Mouse (Mus musculus): Measurements from ENCODE around the gene Olfr222.

DNA sequence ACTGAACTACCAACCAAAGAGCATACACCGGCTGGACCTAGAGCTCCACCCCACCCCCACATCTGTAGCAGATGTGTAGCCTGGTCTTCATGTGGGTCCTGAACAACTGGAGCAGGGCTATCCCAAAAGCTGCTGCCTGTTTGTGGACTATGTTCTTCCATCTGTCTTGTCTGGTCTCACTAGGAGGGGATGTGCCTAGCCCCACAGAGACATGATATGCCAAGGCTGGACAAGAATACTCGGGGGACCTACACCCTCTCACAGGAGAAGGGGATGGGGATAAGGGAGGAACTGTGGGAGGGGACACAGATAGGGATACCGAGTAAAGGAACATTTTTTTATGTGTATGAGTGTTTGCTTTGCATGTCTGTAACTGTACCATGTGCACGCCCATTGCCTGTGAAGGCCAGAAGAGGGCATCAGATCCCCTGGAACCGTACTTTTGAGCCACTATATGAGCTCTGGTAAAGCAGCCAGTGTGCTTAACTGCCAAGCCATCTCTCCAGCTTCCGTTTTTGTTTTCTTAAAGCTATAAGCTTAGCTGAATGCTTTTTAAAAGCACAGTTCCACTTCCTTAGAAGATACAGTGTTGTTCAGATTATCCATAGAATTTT is 48.1 kb upstream of the Olfr222 start:
- TF ChIP-seq CTCF (IDR thresholded peaks at IDR 0.05; ENCODE audit: borderline replicate concordance, extremely low read depth, insufficient read depth, insufficient read length) (peak; percentile 74; the same call in 1 of the 2 replicates), POLR2A (IDR thresholded peaks at IDR 0.05; ENCODE audit: borderline replicate concordance, extremely low read depth, insufficient read depth, insufficient read length, poor library complexity, severe bottlenecking) (no peak)

All from brain, embryonic 14.5 days (tissue).